Mouse (Mus musculus) hindbrain, embryonic 12.5 days (tissue): ENCODE measurements at regions not wholly inside any gene's neighbourhood (a gene's known extent, or its start where the extent isn't known, plus 50 kb on each side); places are given as distances from the start of the nearest gene placed in this dataset.

Experiments
- ATAC-seq: fragments of 200-750 bp; cut with Nextera tagmentation; 2 replicates; pipeline ENCODE4 v1.8.0; 2017; ENCODE audit warnings: moderate TSS enrichment; ENCODE audit not compliant: low FRiP score
- H3K27ac ChIP-seq: fragments of 300-500 bp; sonication (generic); 2 replicates; pipeline ENCODE4 v1.5.1; 2016; ENCODE audit warnings: mild to moderate bottlenecking
- H3K27me3 ChIP-seq: fragments of 300-500 bp; sonication (generic); 2 replicates; pipeline ENCODE4 v1.6.1; 2016; ENCODE audit warnings: mild to moderate bottlenecking
- H3K36me3 ChIP-seq: fragments of 300-500 bp; sonication (generic); 2 replicates; pipeline ENCODE4 v1.6.1; 2016; ENCODE audit warnings: mild to moderate bottlenecking
- H3K4me1 ChIP-seq: fragments of 300-500 bp; sonication (generic); 2 replicates; pipeline ENCODE4 v1.6.1; 2016
- H3K4me2 ChIP-seq: fragments of 300-500 bp; sonication (generic); replicated peaks from 2 replicates; pipeline ENCODE4 v1.6.1; 2016; ENCODE audit warnings: mild to moderate bottlenecking
- H3K4me3 ChIP-seq: fragments of 300-500 bp; sonication (generic); 2 replicates; pipeline ENCODE4 v1.5.1; 2016; ENCODE audit warnings: mild to moderate bottlenecking
- H3K9ac ChIP-seq: fragments of 300-500 bp; sonication (generic); 2 replicates; pipeline ENCODE4 v1.6.1; 2016; ENCODE audit warnings: mild to moderate bottlenecking, moderate library complexity
- H3K9me3 ChIP-seq: fragments of 300-500 bp; sonication (generic); replicated peaks from 2 replicates; pipeline ENCODE4 v1.6.1; 2016; ENCODE audit warnings: mild to moderate bottlenecking
- WGBS: fragments of 180-500 bp; shearing (Covaris S2); methylation state at CpG from one replicate; pipeline ENCODE4 v1.1.7; 2016; 5-methylcytosine and 5-hydroxymethylcytosine counted together

- no peak overlapping the region for H3K4me2 ChIP-seq
Observed at GRCm38 (mm10) chr2:57716754-57717510, 280.8 kb upstream of the Galnt5 start.

More at GRCm38 (mm10) chr2:57716754-57717510, 280.8 kb upstream of the Galnt5 start:
- Histone ChIP-seq H3K4me3 (no peak overlapping the region), H3K9me3 (no peaks in the 10 kb centered on the region), H3K27me3 (no peaks in the 10 kb centered on the region), H3K4me1 (no peaks in the 10 kb centered on the region; the same call in 1 of the 2 replicates), H3K9ac (no peak overlapping the region), H3K27ac (no peak overlapping the region), H3K36me3 (no peaks in the 10 kb centered on the region)
- ATAC-seq, result peak; percentile 60; the same call in 1 of the 2 replicates
- WGBS, result 45% methylated on average over 10 of the region's 10 CpGs
